16 mouse cellular contexts compared by ENCODE assay signal in genomic region chr10:4734942-4735341, GRCm38 (mm10).
"Had no signal": no experiment of that assay in that cellular context is flagged by ENCODE, and none has a peak within 500 bp of the region (broad histone marks: within the 10 kb centered on the region; RNA-seq: fewer than 3 reads in every experiment).

No protein-coding gene starts in this region.

- ATAC-seq: hindbrain, embryonic 16.5 days; inflammation-experienced regulatory T-cells, adult 6 months; intestine, embryonic 15.5 days; intestine, postnatal 0 days had no signal

- DNase-seq: gastrocnemius, postnatal 14 days; heart, adult 11 months; heart, adult 2 months; heart, postnatal 14 days; heart, postnatal 4 days; kidney, adult 18-20 months; kidney, adult 8-10 months; kidney, postnatal 10 days; kidney, postnatal 25 days; kidney, postnatal 4 days; liver; liver, embryonic 13.5 days had no signal
